Mouse (Mus musculus) liver, adult (tissue): ENCODE results near the gene Pop5.

Experiments
- GATA4 ChIP-seq: IDR thresholded peaks from 2 replicates; pipeline ENCODE4 v1.6.1; 2014; ENCODE audit warnings: mild to moderate bottlenecking, low read length; ENCODE audit not compliant: insufficient replicate concordance

Pop5 gene

GRCm38 (mm10) chr5:115269969-115270368 lies 34.3 kb downstream of the Pop5 start:
- TF ChIP-seq GATA4 = no peak

DNA sequence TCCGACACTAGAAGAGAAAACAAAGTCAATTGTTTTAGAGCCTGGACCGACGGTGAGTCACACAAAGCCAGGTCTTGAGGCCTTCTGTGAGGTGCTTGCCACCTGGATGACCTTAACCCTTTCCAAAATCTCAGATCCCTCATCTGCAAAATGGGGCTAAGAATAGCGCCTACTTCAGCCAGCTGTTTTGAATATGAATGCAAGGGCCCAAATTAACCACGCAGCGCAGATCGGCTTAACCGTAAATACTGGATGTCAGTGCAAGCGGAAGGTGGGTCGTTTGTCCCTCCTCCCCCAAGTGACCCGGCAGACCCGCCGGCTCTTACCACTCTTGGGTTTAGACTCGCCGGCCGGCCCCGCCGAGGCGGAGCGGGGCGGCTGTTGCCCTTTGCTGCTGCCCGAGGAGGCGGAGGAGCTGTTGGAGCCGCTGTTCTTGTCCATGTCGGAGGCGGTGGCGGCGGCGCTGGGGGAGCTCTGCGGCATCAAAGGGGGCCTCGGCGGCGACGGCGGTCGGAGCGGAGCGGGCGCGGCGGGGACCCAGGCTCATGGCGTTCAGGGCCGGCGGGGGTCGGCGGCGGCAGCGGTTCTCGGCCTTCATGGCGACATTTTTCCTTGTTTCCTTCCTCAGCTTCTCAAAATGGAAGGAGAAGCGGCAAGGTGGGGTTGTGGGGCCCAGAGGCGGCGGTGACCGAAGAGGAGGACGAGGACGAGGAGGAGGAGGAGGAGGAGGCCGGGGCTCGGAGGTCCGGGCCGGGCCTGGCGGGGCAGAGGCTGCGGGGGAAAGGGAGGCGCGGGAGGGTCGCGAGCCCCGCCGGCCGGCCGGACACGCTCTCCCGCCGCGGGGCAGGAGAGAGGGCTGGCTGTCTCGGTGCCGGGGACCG lies 36.5 kb downstream of the Pop5 start:
- TF ChIP-seq GATA4 = no peak

DNA sequence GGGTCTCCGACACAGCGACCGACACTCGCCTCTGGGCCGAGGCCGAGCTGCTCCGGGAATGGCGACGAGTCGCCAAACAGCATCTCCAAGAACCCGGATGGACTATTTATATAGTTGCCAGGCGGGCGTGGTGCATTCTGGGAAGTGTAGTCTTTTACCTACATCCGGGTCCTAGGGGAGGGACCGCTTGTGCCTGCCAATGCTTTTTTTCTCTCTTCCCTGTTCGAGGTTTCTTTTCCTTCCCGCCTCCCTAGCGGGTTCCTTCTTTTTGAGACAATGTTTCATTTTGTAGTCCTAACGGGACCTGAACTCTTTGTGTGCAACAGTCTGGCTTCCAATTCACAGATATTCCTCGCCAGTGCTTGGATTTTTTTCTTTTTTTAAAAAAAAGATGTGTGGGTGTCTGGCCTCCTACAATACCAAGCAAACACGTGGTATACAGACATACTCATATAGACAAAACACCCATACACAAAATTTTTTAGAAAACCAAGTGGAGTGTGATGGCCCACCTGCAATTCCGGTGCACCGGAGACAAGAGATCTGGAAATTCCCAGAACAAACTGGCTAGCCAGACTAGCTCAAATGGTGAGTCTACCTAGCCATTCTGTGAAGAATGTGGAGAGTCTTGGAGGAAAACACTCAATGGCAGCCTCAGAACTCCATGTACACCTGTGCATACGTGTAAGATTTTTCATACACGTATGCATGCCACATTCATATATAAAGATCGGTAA lies 37.3 kb downstream of the Pop5 start, which contains the start of gene Rnf10:
Gene Rnf10 (minus strand): TSS at position 87 of the 737 bp plus-strand sequence.
- TF ChIP-seq GATA4 = no peak

DNA sequence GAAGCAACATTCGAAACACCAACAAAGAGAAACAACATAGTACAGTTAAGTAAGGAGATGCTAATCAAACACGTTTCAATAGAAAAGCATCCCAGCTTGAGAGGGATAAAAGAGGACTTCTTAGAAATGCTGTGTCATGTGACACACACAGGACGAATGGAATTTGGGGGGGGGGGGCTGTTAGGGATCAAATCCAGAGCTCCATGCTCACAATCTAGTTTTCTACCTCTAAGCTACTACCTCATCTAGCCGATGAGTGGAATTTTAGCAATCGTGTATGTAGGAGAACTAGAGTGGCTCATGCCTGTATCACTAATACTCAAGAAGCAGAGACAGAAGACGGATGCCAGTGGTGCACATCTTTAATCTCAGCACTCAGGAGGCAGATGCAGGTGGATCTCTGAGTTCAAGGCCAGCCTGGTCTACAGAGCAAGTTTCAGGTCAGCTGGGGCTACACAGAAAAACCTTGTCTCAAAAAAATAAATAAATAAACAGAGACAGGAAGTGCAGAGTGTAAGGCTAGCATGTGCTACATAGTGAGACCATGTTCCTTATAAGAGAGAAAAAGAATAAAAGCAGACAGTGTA lies 38.0 kb downstream of the Pop5 start:
- TF ChIP-seq GATA4 = no peak

- TF ChIP-seq GATA4 = no peak
Measured at GRCm38 (mm10) chr5:115274353-115274752, 38.7 kb downstream of the Pop5 start.

DNA sequence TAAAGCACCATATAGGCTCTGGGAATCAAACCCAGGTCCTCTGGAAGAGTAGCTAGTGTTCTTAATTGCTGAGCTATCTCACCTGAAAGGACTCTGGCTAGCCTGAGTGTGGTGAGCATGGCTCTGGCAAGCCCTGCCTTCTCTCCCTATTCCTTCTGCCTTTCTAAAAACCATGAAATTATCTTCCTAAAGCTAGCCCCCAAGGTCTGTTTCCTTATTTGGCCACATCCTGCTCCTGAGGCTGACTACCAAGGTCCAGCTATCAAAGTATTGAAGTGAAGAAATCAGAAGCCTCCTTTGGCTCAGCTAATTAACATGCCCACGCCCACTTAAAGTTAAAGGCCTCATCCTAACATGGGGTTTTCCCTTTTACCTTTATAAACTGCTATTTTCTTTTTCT lies 39.1 kb downstream of the Pop5 start:
- TF ChIP-seq GATA4 = no peak

GRCm38 (mm10) chr5:115275998-115276397 lies 40.4 kb downstream of the Pop5 start:
- TF ChIP-seq GATA4 = no peak

- TF ChIP-seq GATA4 = 0 out of 2 replicates have a peak, but pooled peaks have one; percentile 27
Measured at GRCm38 (mm10) chr5:115278053-115278452, 42.4 kb downstream of the Pop5 start.

GRCm38 (mm10) chr5:115278785-115279184 lies 43.1 kb downstream of the Pop5 start:
- TF ChIP-seq GATA4 = no peak

DNA sequence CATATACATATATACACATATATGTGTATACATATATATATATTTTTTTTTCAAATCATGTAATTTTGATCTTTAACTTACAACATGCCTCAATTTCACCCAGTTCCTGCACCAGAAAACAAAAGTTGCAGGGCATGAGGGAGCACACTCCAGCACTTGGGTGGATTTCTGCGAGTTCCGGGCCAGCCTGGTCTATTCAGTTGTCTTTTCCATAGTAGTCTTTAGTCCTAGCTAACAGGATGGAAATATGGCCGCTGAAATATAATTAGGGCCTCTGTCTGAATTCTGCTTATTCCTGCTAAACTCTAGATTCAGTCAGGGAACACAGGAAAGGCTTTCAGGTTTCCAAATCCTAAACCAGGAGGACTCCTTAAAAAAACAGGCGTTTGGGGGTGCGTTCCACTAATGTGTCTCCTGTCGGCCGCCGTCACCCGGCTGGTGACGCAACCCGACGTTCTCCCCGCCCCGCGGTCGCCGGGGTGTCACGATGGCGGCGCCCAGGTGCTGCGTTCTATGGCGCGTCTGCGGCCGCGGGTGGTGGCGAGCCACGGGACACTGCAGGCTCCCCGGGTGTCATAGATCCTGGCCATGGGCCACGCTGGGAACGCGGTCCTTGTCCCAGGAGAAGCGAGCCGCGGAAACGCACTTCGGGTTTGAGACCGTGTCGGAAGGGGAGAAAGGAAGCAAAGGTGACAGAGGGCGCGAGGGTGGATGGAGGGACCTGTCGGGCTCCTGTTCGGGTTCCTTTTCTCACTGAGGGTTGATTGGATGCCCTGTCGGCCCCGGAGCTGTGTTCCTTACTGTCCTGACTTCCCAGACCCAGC lies 43.8 kb downstream of the Pop5 start, which contains the start of gene Coq5:
Gene Coq5 (plus strand): TSS at position 441 of the 824 bp plus-strand sequence.
- no peak; the same call in 1 of the 2 replicates for TF ChIP-seq GATA4

- no peak for TF ChIP-seq GATA4
Measured at GRCm38 (mm10) chr5:115280050-115280687, 44.5 kb downstream of the Pop5 start.

GRCm38 (mm10) chr5:115284735-115285134 lies 49.1 kb downstream of the Pop5 start:
- no peak for TF ChIP-seq GATA4

DNA sequence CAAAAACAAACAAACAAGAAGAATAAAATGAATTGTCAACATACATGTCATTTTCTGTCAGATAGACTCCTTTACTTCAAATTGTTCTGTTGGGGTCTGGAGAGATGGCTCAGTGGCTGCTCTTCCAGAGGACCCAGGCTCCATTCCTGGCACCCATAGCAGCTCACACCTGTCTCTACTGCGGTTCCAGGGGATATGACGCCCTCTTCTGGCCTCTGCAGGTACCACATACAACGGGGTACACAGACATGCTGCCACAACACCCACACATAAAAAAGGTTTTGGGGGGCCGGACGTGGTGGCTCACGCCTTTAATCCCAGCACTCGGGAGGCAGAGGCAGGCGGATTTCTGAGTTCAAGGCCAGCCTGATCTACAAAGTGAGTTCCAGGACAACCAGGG lies 58.5 kb downstream of the Pop5 start:
- TF ChIP-seq GATA4 = no peak
